Mouse (Mus musculus) MEL (cell line): ENCODE results near the gene Nlk. TPM values are rescaled to one million over a fixed set of nuclear protein-coding genes. Genes with fewer than 3 reads are reported as not detected.

Source experiments
- DNase-seq: peaks from one replicate; pipeline ENCODE4 v3.0.0; 2011; ENCODE audit warnings: low read depth, low spot score
- H3K27ac ChIP-seq: 2 replicates; pipeline ENCODE4 v1.5.1; 2012; ENCODE audit warnings: low read depth, mild to moderate bottlenecking, control low read depth, low read length, moderate library complexity; ENCODE audit not compliant: control insufficient read depth
- H3K27me3 ChIP-seq, 2 experiments: fragments of 150-350 bp in 1 of 2; sonication (generic) in 1 of 2; 2 replicates each; pipeline ENCODE4 v1.6.1; 2012; ENCODE audit warnings: low read length in 2 of 2, mild to moderate bottlenecking in 2 of 2, improper control_type of control experiment in 1 of 2, moderate library complexity in 1 of 2; ENCODE audit not compliant: insufficient read depth in 2 of 2, control insufficient read depth in 1 of 2
- H3K36me3 ChIP-seq, 2 experiments: 2 replicates each; pipeline ENCODE4 v1.6.1; 2012 to 2014; ENCODE audit warnings: low read length in 2 of 2, improper control_type of control experiment in 1 of 2, inconsistent platforms in 1 of 2, mild to moderate bottlenecking in 1 of 2; ENCODE audit not compliant: insufficient read depth in 2 of 2, control insufficient read depth in 1 of 2
- H3K4me1 ChIP-seq, 2 experiments: fragments of 150-350 bp in 1 of 2; sonication (generic) in 1 of 2; 2 replicates each; pipeline ENCODE4 v1.6.1; 2012; ENCODE audit warnings: low read length in 2 of 2, improper control_type of control experiment in 1 of 2, mild to moderate bottlenecking in 1 of 2; ENCODE audit not compliant: insufficient read depth in 2 of 2, control insufficient read depth in 1 of 2
- H3K4me3 ChIP-seq, 2 experiments: fragments of 150-350 bp in 1 of 2; sonication (generic) in 1 of 2; 2 replicates each; pipeline ENCODE4 v1.5.1; 2012; ENCODE audit warnings: low read depth in 2 of 2, low read length in 2 of 2, mild to moderate bottlenecking in 2 of 2, moderate library complexity in 2 of 2, control low read depth in 1 of 2, improper control_type of control experiment in 1 of 2; ENCODE audit not compliant: control insufficient read depth in 1 of 2, insufficient read depth in 1 of 2
- H3K79me2 ChIP-seq: 2 replicates; pipeline ENCODE4 v1.6.1; 2012; ENCODE audit warnings: mild to moderate bottlenecking, low read length, moderate library complexity; ENCODE audit not compliant: control insufficient read depth, poor library complexity, insufficient read depth
- H3K9ac ChIP-seq: 2 replicates; pipeline ENCODE4 v1.6.1; 2012; ENCODE audit warnings: low read depth, mild to moderate bottlenecking, control low read depth, low read length, moderate library complexity; ENCODE audit not compliant: control insufficient read depth, poor library complexity, severe bottlenecking
- H3K9me3 ChIP-seq: fragments of 150-350 bp; sonication (generic); replicated peaks from 2 replicates; pipeline ENCODE4 v1.6.1; 2012; ENCODE audit warnings: mild to moderate bottlenecking, low read length, improper control_type of control experiment, moderate library complexity; ENCODE audit not compliant: insufficient read depth
- BHLHE40 ChIP-seq: IDR thresholded peaks from 2 replicates; pipeline ENCODE4 v1.6.1; 2012; ENCODE audit warnings: low read depth, mild to moderate bottlenecking, inconsistent platforms, low read length, improper control_type of control experiment, borderline replicate concordance
- CHD2 ChIP-seq: IDR thresholded peaks from 2 replicates; pipeline ENCODE4 v1.6.1; 2011; ENCODE audit warnings: low read length, improper control_type of control experiment
- CTCF ChIP-seq, 3 experiments: IDR thresholded peaks in 2 of 3; conservative IDR thresholded peaks in 1 of 3; 2 replicates each; pipeline ENCODE4 v1.5.1; 2011 to 2012; ENCODE audit warnings: low read length in 3 of 3, low read depth in 2 of 3, mild to moderate bottlenecking in 2 of 3, improper control_type of control experiment in 1 of 3, inconsistent platforms in 1 of 3, mixed read lengths in 1 of 3, moderate library complexity in 1 of 3; ENCODE audit not compliant: control insufficient read depth in 1 of 3, insufficient read depth in 1 of 3, poor library complexity in 1 of 3, severe bottlenecking in 1 of 3
- E2F4 ChIP-seq: IDR thresholded peaks from 2 replicates; pipeline ENCODE4 v1.6.1; 2011; ENCODE audit warnings: low read depth, low read length, improper control_type of control experiment, borderline replicate concordance
- ELF1 ChIP-seq: IDR thresholded peaks from 2 replicates; pipeline ENCODE4 v1.6.1; 2014; ENCODE audit warnings: low read depth, mild to moderate bottlenecking, inconsistent platforms, low read length, improper control_type of control experiment, moderate library complexity
- ETS1 ChIP-seq: IDR thresholded peaks from 2 replicates; pipeline ENCODE4 v1.6.1; 2012; ENCODE audit warnings: low read depth, mild to moderate bottlenecking, inconsistent platforms, low read length, improper control_type of control experiment, moderate library complexity
- HCFC1 ChIP-seq: IDR thresholded peaks from 2 replicates; pipeline ENCODE4 v1.6.1; 2012; ENCODE audit warnings: low read depth, mild to moderate bottlenecking, inconsistent platforms, low read length, improper control_type of control experiment, moderate library complexity
- JUND ChIP-seq: IDR thresholded peaks from 2 replicates; pipeline ENCODE4 v1.6.1; 2011; ENCODE audit warnings: low read depth, mild to moderate bottlenecking, improper control_type of control experiment, low read length
- MAX ChIP-seq: IDR thresholded peaks from 2 replicates; pipeline ENCODE4 v1.6.1; 2011; ENCODE audit warnings: low read length, improper control_type of control experiment
- MEF2A ChIP-seq: IDR thresholded peaks from 2 replicates; pipeline ENCODE4 v1.6.1; 2014; ENCODE audit warnings: low read depth, mild to moderate bottlenecking, inconsistent platforms, low read length, improper control_type of control experiment; ENCODE audit not compliant: poor library complexity, insufficient replicate concordance, severe bottlenecking; ENCODE audit errors: extremely low read depth
- NELFE ChIP-seq: IDR thresholded peaks from 2 replicates; pipeline ENCODE4 v1.6.1; 2011; ENCODE audit warnings: low read depth, low read length, improper control_type of control experiment
- NRF1 ChIP-seq: IDR thresholded peaks from 2 replicates; pipeline ENCODE4 v1.6.1; 2014; ENCODE audit warnings: low read depth, mild to moderate bottlenecking, inconsistent platforms, low read length, improper control_type of control experiment, moderate library complexity; ENCODE audit not compliant: poor library complexity, insufficient read depth, severe bottlenecking
- POLR2A ChIP-seq, 2 experiments: IDR thresholded peaks; 2 replicates each; pipeline ENCODE4 v1.6.1; 2011 to 2012; ENCODE audit warnings: low read length in 2 of 2, mild to moderate bottlenecking in 2 of 2, control low read depth in 1 of 2, improper control_type of control experiment in 1 of 2, low read depth in 1 of 2, moderate library complexity in 1 of 2; ENCODE audit not compliant: control insufficient read depth in 1 of 2, insufficient read depth in 1 of 2, poor library complexity in 1 of 2
- POLR2AphosphoS2 ChIP-seq: IDR thresholded peaks from 2 replicates; pipeline ENCODE4 v1.6.1; 2011; ENCODE audit warnings: low read length, improper control_type of control experiment
- POLR2AphosphoS5 ChIP-seq: IDR thresholded peaks from 2 replicates; pipeline ENCODE4 v1.6.1; 2012; ENCODE audit warnings: low read depth, borderline replicate concordance, mild to moderate bottlenecking, inconsistent platforms, low read length, moderate library complexity, mixed read lengths
- RAD21 ChIP-seq: IDR thresholded peaks from 2 replicates; pipeline ENCODE4 v1.6.1; 2011; ENCODE audit warnings: mild to moderate bottlenecking, low read depth, low read length, improper control_type of control experiment
- RCOR1 ChIP-seq: IDR thresholded peaks from 2 replicates; pipeline ENCODE4 v1.6.1; 2012; ENCODE audit warnings: low read depth, mild to moderate bottlenecking, inconsistent platforms, low read length, improper control_type of control experiment
- SIN3A ChIP-seq: IDR thresholded peaks from 2 replicates; pipeline ENCODE4 v1.6.1; 2012; ENCODE audit warnings: low read length, improper control_type of control experiment, inconsistent platforms
- TBP ChIP-seq: IDR thresholded peaks from 2 replicates; pipeline ENCODE4 v1.8.0; 2011; ENCODE audit warnings: low read depth, low read length, improper control_type of control experiment
- UBTF ChIP-seq: IDR thresholded peaks from 2 replicates; pipeline ENCODE4 v1.6.1; 2012; ENCODE audit warnings: low read depth, mild to moderate bottlenecking, inconsistent platforms, low read length, improper control_type of control experiment, moderate library complexity, borderline replicate concordance; ENCODE audit not compliant: insufficient read depth
- USF2 ChIP-seq, 2 experiments: IDR thresholded peaks; 2 replicates each; pipeline ENCODE4 v1.6.1; 2011 to 2012; ENCODE audit warnings: improper control_type of control experiment in 2 of 2, low read length in 2 of 2, borderline replicate concordance in 1 of 2, inconsistent platforms in 1 of 2, low read depth in 1 of 2, mild to moderate bottlenecking in 1 of 2; ENCODE audit not compliant: insufficient read depth in 1 of 2
- ZKSCAN1 ChIP-seq: IDR thresholded peaks from 2 replicates; pipeline ENCODE4 v1.6.1; 2012; ENCODE audit warnings: low read depth, mild to moderate bottlenecking, inconsistent platforms, low read length, improper control_type of control experiment, moderate library complexity
- polyA plus RNA-seq, 2 experiments: library from polyadenylated mRNA; stranded (reverse) in 1 of 2; unstranded in 1 of 2; fragments of >175 nt in 1 of 2; fragments of >200 nt in 1 of 2; gene quantifications; 2 replicates each; pipeline versions ENCODE4 v1.2.1 to v1.2.4; 2012; ENCODE audit warnings: low replicate concordance in 2 of 2, low read depth in 1 of 2; ENCODE audit not compliant: insufficient read length in 2 of 2, insufficient read depth in 1 of 2, missing spikeins in 1 of 2
- total RNA-seq: library from RNA; depleted of rRNA; stranded (reverse); fragments of 300-350 nt; gene quantifications from 2 replicates; pipeline ENCODE4 v1.2.3, GENCODE M21; 2012

Gene Nlk
- total and polyA plus RNA-seq, 3 experiments: 16.9 to 17.9 TPM; not detected in 1

DNA sequence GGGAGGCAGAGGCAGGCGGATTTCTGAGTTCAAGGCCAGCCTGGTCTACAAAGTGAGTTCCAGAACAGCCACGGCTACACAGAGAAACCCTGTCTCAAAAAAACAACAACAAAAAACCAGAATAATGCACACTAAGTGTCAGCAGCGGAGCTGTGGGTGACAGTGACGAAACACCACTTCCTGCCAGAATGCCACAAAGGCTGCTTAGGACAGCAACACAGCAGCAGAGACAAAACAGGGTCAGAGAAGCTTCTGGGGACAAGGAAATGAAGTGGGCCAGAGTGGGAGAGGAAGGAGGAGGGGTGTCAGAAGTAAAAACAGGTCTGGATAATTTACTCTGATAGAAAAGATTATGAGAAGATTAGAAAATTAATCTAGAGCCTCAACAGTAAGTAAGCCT, 97.1 kb downstream of the Nlk start:
- Histone ChIP-seq H3K4me1 (peaks cover 30 to 36% of the 10 kb centered on the region in 2 experiments), H3K27ac (no peak overlapping the region), H3K9ac (no peak overlapping the region), H3K4me3 (no peak overlapping the region), H3K9me3 (no peaks in the 10 kb centered on the region), H3K36me3 (peaks cover 0 to 37% of the 10 kb centered on the region in 2 experiments; a peak in 2 of 4 replicates), H3K79me2 (no peaks in the 10 kb centered on the region), H3K27me3 (no peaks in the 10 kb centered on the region)
- no peak for DNase-seq
- TF ChIP-seq CHD2 (no peak), BHLHE40 (no peak), POLR2A (IDR thresholded peaks at IDR 0.05; ENCODE audit: control insufficient read depth in 1 of 2, insufficient read depth in 1 of 2, low read depth in 1 of 2, low read length in 2 of 2, poor library complexity in 1 of 2) (no peak), TBP (no peak), E2F4 (no peak), USF2 (IDR thresholded peaks at IDR 0.05; ENCODE audit: borderline replicate concordance in 1 of 2, insufficient read depth in 1 of 2, low read depth in 1 of 2, low read length in 2 of 2) (no peak), RAD21 (no peak), RCOR1 (no peak), POLR2AphosphoS5 (no peak), JUND (no peak), ELF1 (no peak), MAX (no peak), CTCF (IDR thresholded peaks at IDR 0.05 in 2 of 3, conservative IDR thresholded peaks at IDR 0.05 in 1 of 3; ENCODE audit: control insufficient read depth in 1 of 3, insufficient read depth in 1 of 3, low read depth in 2 of 3, low read length in 3 of 3, poor library complexity in 1 of 3, severe bottlenecking in 1 of 3) (no peak), HCFC1 (no peak), NELFE (no peak), ZKSCAN1 (no peak), POLR2AphosphoS2 (no peak), MEF2A (no peak), NRF1 (no peak), SIN3A (no peak)

DNA sequence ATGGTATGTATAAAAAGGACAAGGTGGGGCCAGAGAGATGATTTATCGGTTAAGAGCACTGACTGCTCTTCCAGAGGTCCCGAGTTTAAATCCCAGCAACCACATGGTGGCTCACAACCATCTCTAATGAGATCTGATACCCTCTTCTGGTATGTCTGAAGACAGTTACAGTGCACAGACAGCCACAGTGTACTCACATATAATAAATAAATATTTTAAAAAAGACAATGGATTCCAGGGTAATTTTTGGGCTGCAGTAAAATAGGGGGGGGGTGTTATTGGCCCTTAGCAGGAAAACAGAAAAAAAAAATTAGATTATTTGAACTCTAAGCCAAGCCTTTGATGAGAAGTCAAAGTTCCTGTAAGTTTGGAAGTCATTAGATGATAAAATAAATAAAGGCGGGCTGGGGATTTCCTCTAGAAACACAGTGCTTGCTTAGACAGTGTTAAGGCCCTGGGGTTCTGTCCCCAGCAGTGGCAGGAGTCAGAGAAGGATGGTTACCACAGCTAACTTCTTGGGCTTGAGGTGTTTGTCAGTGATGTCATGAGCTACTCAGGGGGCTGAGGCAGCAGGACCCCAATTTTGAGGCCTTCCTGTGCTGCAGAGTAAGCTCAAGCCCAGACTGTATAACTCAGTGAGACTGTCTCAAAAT, 98.3 kb downstream of the Nlk start:
- Histone ChIP-seq H3K79me2 (no peaks in the 10 kb centered on the region), H3K9me3 (no peaks in the 10 kb centered on the region), H3K27ac (no peak overlapping the region), H3K4me3 (no peak overlapping the region), H3K36me3 (peaks cover 0 to 37% of the 10 kb centered on the region in 2 experiments; a peak in 2 of 4 replicates), H3K27me3 (no peaks in the 10 kb centered on the region), H3K4me1 (peaks cover 36% of the 10 kb centered on the region in 2 experiments), H3K9ac (no peak overlapping the region)
- no peak for DNase-seq
- TF ChIP-seq UBTF: no peak
- no peak for TF ChIP-seq E2F4
- no peak for TF ChIP-seq ETS1
- no peak for TF ChIP-seq JUND
